Mouse (Mus musculus) ES-Bruce4 (cell line): Measurements from ENCODE around the gene Eef1b2. TPM values are rescaled to one million over a fixed set of nuclear protein-coding genes. Genes with fewer than 3 reads are reported as not detected.

Source experiments
- H3K27ac ChIP-seq: 2 replicates; pipeline ENCODE4 v1.5.1; 2012; ENCODE audit warnings: low read length, inconsistent platforms; ENCODE audit not compliant: insufficient read depth
- H3K27me3 ChIP-seq: 2 replicates; pipeline ENCODE4 v1.6.1; 2012; ENCODE audit warnings: mild to moderate bottlenecking, low read length, inconsistent platforms; ENCODE audit not compliant: control insufficient read depth, poor library complexity, insufficient read depth, severe bottlenecking
- H3K36me3 ChIP-seq: 2 replicates; pipeline ENCODE4 v1.6.1; 2012; ENCODE audit warnings: inconsistent platforms, mild to moderate bottlenecking, low read length, moderate library complexity; ENCODE audit not compliant: control insufficient read depth, poor library complexity, insufficient read depth, severe bottlenecking
- H3K4me1 ChIP-seq: one replicate; pipeline ENCODE4 v1.8.1; 2011; ENCODE audit warnings: low read length; ENCODE audit not compliant: control insufficient read depth, insufficient read depth
- H3K4me3 ChIP-seq: 2 replicates; pipeline ENCODE4 v1.5.1; 2011; ENCODE audit warnings: low read depth, mild to moderate bottlenecking, low read length
- H3K9ac ChIP-seq: 2 replicates; pipeline ENCODE4 v1.6.1; 2012; ENCODE audit warnings: low read depth, mild to moderate bottlenecking, inconsistent platforms; ENCODE audit not compliant: poor library complexity, severe bottlenecking
- H3K9me3 ChIP-seq: replicated peaks from 2 replicates; pipeline ENCODE4 v1.6.1; 2012; ENCODE audit warnings: mild to moderate bottlenecking, low read length, inconsistent platforms; ENCODE audit not compliant: control insufficient read depth, poor library complexity, insufficient read depth, severe bottlenecking
- CTCF ChIP-seq: IDR thresholded peaks from one replicate; pipeline ENCODE4 v1.8.1; 2011; ENCODE audit warnings: low read depth, low read length
- EP300 ChIP-seq: IDR thresholded peaks from 2 replicates; pipeline ENCODE4 v1.6.1; 2011; ENCODE audit warnings: low read depth, low read length; ENCODE audit not compliant: insufficient read depth
- POLR2A ChIP-seq: IDR thresholded peaks from one replicate; pipeline ENCODE4 v1.8.1; 2011; ENCODE audit warnings: low read length; ENCODE audit not compliant: insufficient read depth
- polyA plus RNA-seq: library from polyadenylated mRNA; stranded (reverse); fragments of >200 nt; gene quantifications from 2 replicates; pipeline ENCODE4 v1.2.4, GENCODE M21; 2011; ENCODE audit warnings: low read depth; ENCODE audit not compliant: missing spikeins, insufficient read depth, insufficient read length

Gene Eef1b2
- polyA plus RNA-seq, 1 experiment: 2,095 TPM

DNA sequence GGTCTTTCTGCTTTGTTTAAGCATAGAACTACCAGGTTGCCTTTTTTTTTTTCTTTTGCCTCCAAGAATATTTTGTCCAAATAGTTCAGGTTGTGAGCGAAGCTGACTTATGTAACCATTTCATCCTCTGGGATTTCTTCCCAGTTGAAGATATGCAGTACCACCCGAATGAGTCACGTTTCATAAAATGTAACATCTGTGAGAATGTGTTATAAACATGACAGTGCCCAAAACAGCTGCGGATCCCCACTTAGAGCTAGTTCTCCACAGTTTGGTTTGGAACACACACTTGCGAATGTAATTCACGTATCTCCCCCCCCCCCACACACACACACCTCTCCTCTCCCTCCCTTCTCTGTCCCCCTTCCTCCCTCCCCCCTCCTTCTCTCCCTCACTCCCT, 22.8 kb downstream of the Eef1b2 start:
- peaks cover 5% of the 10 kb centered on the region for H3K4me1 ChIP-seq
- 0 out of 2 replicates have a peak, but pooled peaks cover 5% of the 10 kb centered on the region for H3K9me3 ChIP-seq
- no peaks in the 10 kb centered on the region for H3K36me3 ChIP-seq
- H3K4me3 ChIP-seq: peak overlapping the region; percentile 53; the same call in 1 of the 2 replicates
- H3K27ac ChIP-seq: peak overlapping the region; percentile 95
- H3K9ac ChIP-seq: peak overlapping the region; percentile 58
- H3K27me3 ChIP-seq: no peaks in the 10 kb centered on the region
- no peak for TF ChIP-seq CTCF
- TF ChIP-seq EP300: no peak
- no peak for TF ChIP-seq POLR2A

DNA sequence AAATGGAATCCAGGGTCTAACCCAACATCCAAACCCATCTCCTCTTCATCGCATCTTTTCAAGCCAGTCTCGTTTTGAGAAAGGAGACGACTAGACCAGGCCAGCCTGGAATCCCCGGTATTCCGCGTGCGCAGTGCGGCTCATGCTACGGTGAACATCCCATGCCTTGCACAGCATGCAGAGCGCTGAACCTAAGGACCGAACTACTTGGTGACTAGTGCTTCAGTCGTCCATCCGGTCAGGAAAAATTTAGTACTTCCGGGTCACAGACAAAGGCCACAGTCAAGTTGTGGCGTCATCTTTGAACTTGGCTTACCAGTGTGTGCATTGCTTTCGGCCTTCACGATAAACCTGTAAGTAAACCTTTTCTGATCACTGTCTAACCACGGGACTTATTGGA, 23.7 kb downstream of the Eef1b2 start:
- H3K9me3 ChIP-seq: 0 out of 2 replicates have a peak, but pooled peaks cover 5% of the 10 kb centered on the region
- peak overlapping the region; percentile 95 for H3K27ac ChIP-seq
- peak overlapping the region; percentile 53 for H3K4me3 ChIP-seq
- peaks cover 3% of the 10 kb centered on the region for H3K4me1 ChIP-seq
- H3K27me3 ChIP-seq: no peaks in the 10 kb centered on the region
- no peaks in the 10 kb centered on the region for H3K36me3 ChIP-seq
- no peak for TF ChIP-seq EP300
- no peak for TF ChIP-seq CTCF
- TF ChIP-seq POLR2A: no peak
- peak overlapping the region; percentile 58 for H3K9ac ChIP-seq

DNA sequence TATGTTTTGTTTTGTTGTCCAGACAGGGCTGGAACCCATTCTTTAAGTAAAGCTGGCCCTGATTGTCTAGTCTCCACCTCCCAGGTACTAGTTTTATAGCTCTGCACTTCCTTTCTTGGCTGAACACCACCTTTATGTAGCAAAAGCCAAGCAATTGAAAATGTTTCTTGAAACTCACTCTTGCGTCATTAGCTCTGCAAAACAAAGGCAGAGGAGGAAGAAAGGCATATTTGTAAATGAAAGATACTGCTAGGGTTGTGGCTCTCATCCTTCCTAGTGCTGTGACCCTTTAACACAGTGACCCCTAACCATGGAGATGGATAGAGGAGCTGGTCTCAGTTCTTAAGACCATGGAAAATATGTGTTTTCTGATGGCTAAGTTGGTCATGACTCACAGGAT, 25.0 kb downstream of the Eef1b2 start:
- Histone ChIP-seq H3K9ac (no peak overlapping the region; the same call in 1 of the 2 replicates), H3K36me3 (no peaks in the 10 kb centered on the region), H3K4me3 (no peak overlapping the region), H3K27me3 (no peaks in the 10 kb centered on the region), H3K9me3 (0 out of 2 replicates have a peak, but pooled peaks cover 5% of the 10 kb centered on the region), H3K27ac (peak overlapping the region; percentile 81), H3K4me1 (peaks cover 3% of the 10 kb centered on the region)
- no peak for TF ChIP-seq CTCF
- TF ChIP-seq POLR2A: no peak
- no peak for TF ChIP-seq EP300

DNA sequence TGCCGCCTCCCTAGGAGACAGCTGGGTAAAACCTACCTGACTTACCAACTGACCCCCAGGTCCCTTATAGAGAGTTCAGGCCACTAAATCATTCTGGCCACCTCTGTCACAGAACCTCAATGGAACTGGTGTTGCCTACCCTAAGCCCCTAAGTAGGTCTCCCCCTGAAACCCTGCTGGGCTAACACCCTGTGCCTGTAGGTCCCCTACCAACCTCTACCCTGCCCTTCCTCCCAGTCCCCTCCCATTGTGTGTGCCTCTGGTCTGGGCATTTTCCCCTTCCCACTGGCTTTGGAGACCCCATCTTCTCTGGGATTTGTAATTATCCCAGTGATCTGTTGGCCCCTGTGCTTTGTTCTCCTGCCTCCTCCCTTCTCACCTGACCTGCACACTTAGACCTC, 26.8 kb downstream of the Eef1b2 start:
- no peaks in the 10 kb centered on the region for H3K36me3 ChIP-seq
- TF ChIP-seq EP300 (no peak), CTCF (no peak), POLR2A (no peak)
- 0 out of 2 replicates have a peak overlapping the region, but pooled peaks have one; percentile 18 for H3K9ac ChIP-seq
- no peaks in the 10 kb centered on the region for H3K27me3 ChIP-seq
- H3K27ac ChIP-seq: peak overlapping the region; percentile 64
- no peak overlapping the region for H3K4me3 ChIP-seq
- 0 out of 2 replicates have a peak, but pooled peaks cover 5% of the 10 kb centered on the region for H3K9me3 ChIP-seq
- H3K4me1 ChIP-seq: peaks cover 3% of the 10 kb centered on the region

DNA sequence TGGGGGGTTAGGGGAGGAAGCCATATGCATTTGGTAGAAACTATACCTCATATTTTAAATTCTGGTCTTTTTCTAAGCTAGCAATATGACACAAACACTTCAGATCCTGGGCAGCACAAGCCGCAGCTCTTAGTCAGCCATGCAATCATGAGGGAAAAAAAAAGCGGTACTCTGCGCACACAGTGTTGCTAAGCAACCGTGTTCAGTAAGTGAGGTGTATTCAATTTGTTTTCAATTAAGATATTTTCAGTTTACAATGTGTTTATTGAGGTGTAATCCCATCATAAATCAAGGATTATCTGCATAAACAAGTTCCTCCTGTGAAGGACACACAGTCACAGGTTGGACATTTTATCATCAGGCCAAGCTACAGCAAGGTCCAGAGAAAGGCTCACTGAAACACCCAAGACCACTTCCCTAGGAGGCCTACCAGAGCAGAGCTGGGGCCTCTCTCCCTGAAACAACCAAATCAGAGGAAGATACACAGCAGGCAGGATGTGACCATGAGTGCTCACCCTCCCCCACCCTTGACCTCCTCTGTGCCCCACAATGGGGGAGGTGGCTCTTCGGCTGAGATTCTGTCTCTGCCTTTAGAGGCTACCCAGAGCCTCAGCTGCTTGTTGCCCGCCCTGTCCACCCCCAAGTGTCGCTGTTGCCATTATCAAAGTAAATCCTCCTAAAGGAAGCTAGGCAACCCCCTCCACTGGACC, 27.5 kb downstream of the Eef1b2 start:
- Histone ChIP-seq H3K27ac (peak overlapping the region; percentile 87), H3K36me3 (0 out of 2 replicates have a peak, but pooled peaks cover 3% of the 10 kb centered on the region), H3K9ac (0 out of 2 replicates have a peak overlapping the region, but pooled peaks have one; percentile 18), H3K27me3 (no peaks in the 10 kb centered on the region), H3K4me1 (peaks cover 3% of the 10 kb centered on the region), H3K4me3 (no peak overlapping the region), H3K9me3 (0 out of 2 replicates have a peak, but pooled peaks cover 3% of the 10 kb centered on the region)
- TF ChIP-seq CTCF (peak; percentile 25), POLR2A (no peak), EP300 (peak; percentile 91)

DNA sequence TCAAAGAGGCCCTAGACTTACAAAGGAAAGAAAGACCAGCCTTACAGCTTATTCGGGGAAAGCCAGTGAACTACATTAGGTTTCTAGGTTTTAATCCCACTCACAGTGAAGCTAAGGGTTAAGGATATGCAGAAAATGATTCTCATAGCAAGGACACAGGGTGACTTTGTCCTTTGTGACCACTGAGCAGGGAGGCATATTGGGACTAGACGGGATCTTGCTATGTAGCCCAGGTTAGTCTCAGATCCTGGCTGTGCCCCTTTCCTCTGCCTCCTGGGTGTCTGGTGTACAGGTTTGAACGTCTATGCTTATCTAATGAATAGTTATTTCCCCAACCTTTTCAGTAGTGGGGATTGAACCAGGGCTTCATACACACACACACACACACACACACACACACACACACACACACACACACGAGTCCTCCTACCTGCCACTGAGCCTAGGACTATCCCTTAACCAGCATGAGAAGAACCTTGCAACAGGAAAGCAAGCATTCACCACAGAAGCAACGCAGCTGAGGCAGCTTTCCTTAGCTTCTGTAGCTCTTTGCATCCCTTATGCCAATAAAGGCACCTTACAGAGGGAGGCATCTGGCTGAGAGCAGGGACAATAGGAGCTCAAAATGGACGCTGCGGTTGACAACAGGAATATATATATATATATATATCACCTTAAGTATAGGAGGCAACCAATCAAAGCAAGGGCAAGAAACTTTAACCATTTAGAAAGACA, 28.2 kb downstream of the Eef1b2 start:
- no peaks in the 10 kb centered on the region for H3K27me3 ChIP-seq
- H3K9ac ChIP-seq: 0 out of 2 replicates have a peak overlapping the region, but pooled peaks have one; percentile 3
- no peak overlapping the region for H3K4me3 ChIP-seq
- no peaks in the 10 kb centered on the region for H3K9me3 ChIP-seq
- TF ChIP-seq EP300 (no peak), POLR2A (no peak), CTCF (no peak)
- H3K27ac ChIP-seq: peak overlapping the region; percentile 87
- H3K36me3 ChIP-seq: 0 out of 2 replicates have a peak, but pooled peaks cover 3% of the 10 kb centered on the region
- peaks cover 3% of the 10 kb centered on the region for H3K4me1 ChIP-seq
